Mouse (Mus musculus) stomach, embryonic 16.5 days (tissue): ENCODE data around the gene Emc3. TPM values are rescaled to one million over a fixed set of nuclear protein-coding genes. Genes with fewer than 3 reads are reported as not detected.

Experiments
- ATAC-seq: fragments of 200-750 bp; cut with Nextera tagmentation; 2 replicates; pipeline ENCODE4 v1.8.0; 2017; ENCODE audit warnings: moderate number of reproducible peaks, moderate TSS enrichment; ENCODE audit not compliant: insufficient read depth, low FRiP score
- H3K27ac ChIP-seq: fragments of 300-500 bp; sonication (generic); 2 replicates; pipeline ENCODE4 v1.5.1; 2014; ENCODE audit warnings: low read length
- H3K27me3 ChIP-seq: fragments of 300-500 bp; sonication (generic); 2 replicates; pipeline ENCODE4 v1.6.1; 2014; ENCODE audit warnings: low read length, control low read depth, mixed read lengths; ENCODE audit not compliant: control insufficient read depth, insufficient read depth
- H3K36me3 ChIP-seq: fragments of 300-500 bp; sonication (generic); 2 replicates; pipeline ENCODE4 v1.6.1; 2014; ENCODE audit warnings: low read length; ENCODE audit not compliant: control insufficient read depth, insufficient read depth
- H3K4me1 ChIP-seq: fragments of 300-500 bp; sonication (generic); 2 replicates; pipeline ENCODE4 v1.6.1; 2014; ENCODE audit warnings: low read length, control low read depth, mixed read lengths; ENCODE audit not compliant: control insufficient read depth, insufficient read depth
- H3K4me2 ChIP-seq: fragments of 300-500 bp; sonication (generic); 2 replicates; pipeline ENCODE4 v1.6.1; 2014; ENCODE audit warnings: low read depth, low read length, mixed read lengths
- H3K4me3 ChIP-seq: fragments of 300-500 bp; sonication (generic); replicated peaks from 2 replicates; pipeline ENCODE4 v1.5.1; 2014; ENCODE audit warnings: mild to moderate bottlenecking, low read length
- H3K9ac ChIP-seq: fragments of 300-500 bp; sonication (generic); 2 replicates; pipeline ENCODE4 v1.6.1; 2014; ENCODE audit warnings: low read length
- H3K9me3 ChIP-seq: fragments of 300-500 bp; sonication (generic); replicated peaks from 2 replicates; pipeline ENCODE4 v1.6.1; 2016; ENCODE audit warnings: low read length, control low read depth; ENCODE audit not compliant: control insufficient read depth
- WGBS: fragments of 180-500 bp; shearing (Covaris S2); extraction: QIAGEN DNeasy Blood & Tissue Kit; methylation state at CpG from one replicate; pipeline ENCODE4 v1.1.7; 2014; 5-methylcytosine and 5-hydroxymethylcytosine counted together
- polyA plus RNA-seq: library from polyadenylated mRNA; unstranded; fragments of >200 nt; fragmentation: Nextera tagmentation; extraction: Ambion mirVana; gene quantifications from 2 replicates; pipeline ENCODE4 v1.2.1, GENCODE M21; 2015

Gene Emc3
- polyA plus RNA-seq, 1 experiment from 2014 or later = 97.6 TPM

- no peaks in the 10 kb centered on the region for H3K9me3 ChIP-seq
- peaks cover 24% of the 10 kb centered on the region for H3K27me3 ChIP-seq
- WGBS = 69% methylated on average over 2 of the region's 2 CpGs
- no peak for ATAC-seq
- H3K36me3 ChIP-seq = no peaks in the 10 kb centered on the region
- no peak overlapping the region for H3K9ac ChIP-seq
- no peak overlapping the region for H3K4me3 ChIP-seq
- H3K27ac ChIP-seq = no peak overlapping the region
- no peak overlapping the region for H3K4me2 ChIP-seq
- no peaks in the 10 kb centered on the region for H3K4me1 ChIP-seq
Observed at GRCm38 (mm10) chr6:113502801-113503200, 28.7 kb downstream of the Emc3 start.

GRCm38 (mm10) chr6:113501388-113502084 lies 29.9 kb downstream of the Emc3 start, which contains the start of gene Prrt3:
Prrt3 (minus strand) TSS chr6:113501931.
- no peaks in the 10 kb centered on the region for H3K36me3 ChIP-seq
- H3K4me2 ChIP-seq = peak within 1 kb of the TSS; percentile 41
- no peaks in the 10 kb centered on the region for H3K9me3 ChIP-seq
- no peaks in the 10 kb centered on the region for H3K4me1 ChIP-seq
- H3K27me3 ChIP-seq = peaks cover 24% of the 10 kb centered on the region
- H3K27ac ChIP-seq = no peak within 1 kb of the TSS
- ATAC-seq = 0 out of 2 replicates have a peak, but pooled peaks have one; percentile 37
- 3% methylated on average over 32 of the region's 32 CpGs for WGBS
- H3K4me3 ChIP-seq = peak within 1 kb of the TSS; percentile 25
- H3K9ac ChIP-seq = peak within 1 kb of the TSS; percentile 48

- Histone ChIP-seq H3K9ac (no peak overlapping the region), H3K4me3 (no peak overlapping the region), H3K9me3 (no peaks in the 10 kb centered on the region), H3K4me1 (peaks cover 5% of the 10 kb centered on the region; the same call in 1 of the 2 replicates), H3K36me3 (no peaks in the 10 kb centered on the region), H3K27me3 (peaks cover 40% of the 10 kb centered on the region), H3K27ac (no peak overlapping the region), H3K4me2 (no peak overlapping the region)
- no peak for ATAC-seq
- WGBS = 71% methylated on average over 6 of the region's 6 CpGs
Observed at GRCm38 (mm10) chr6:113499346-113499745, 32.1 kb downstream of the Emc3 start.

GRCm38 (mm10) chr6:113495071-113495675 lies 36.3 kb downstream of the Emc3 start:
- Histone ChIP-seq H3K4me3 (peak overlapping the region; percentile 51), H3K9me3 (no peaks in the 10 kb centered on the region), H3K27me3 (peaks cover 23% of the 10 kb centered on the region), H3K4me2 (peak overlapping the region; percentile 77), H3K9ac (peak overlapping the region; percentile 75), H3K4me1 (peaks cover 7% of the 10 kb centered on the region; the same call in 1 of the 2 replicates), H3K27ac (no peak overlapping the region), H3K36me3 (peaks cover 4% of the 10 kb centered on the region; the same call in 1 of the 2 replicates)
- 40% methylated on average over 28 of the region's 28 CpGs for WGBS
- ATAC-seq = peak; percentile 19; the same call in 1 of the 2 replicates

- no peak overlapping the region for H3K27ac ChIP-seq
- under 1% methylated on average over 54 of the region's 54 CpGs for WGBS
- peaks cover 4% of the 10 kb centered on the region for H3K36me3 ChIP-seq
- ATAC-seq = peak; percentile 76
- H3K9me3 ChIP-seq = no peaks in the 10 kb centered on the region
- H3K4me3 ChIP-seq = peak overlapping the region; percentile 51
- peak overlapping the region; percentile 75 for H3K9ac ChIP-seq
- H3K27me3 ChIP-seq = peaks cover 16% of the 10 kb centered on the region
- peak overlapping the region; percentile 77 for H3K4me2 ChIP-seq
- H3K4me1 ChIP-seq = peaks cover 7% of the 10 kb centered on the region; the same call in 1 of the 2 replicates
Observed at GRCm38 (mm10) chr6:113494258-113494788, 37.1 kb downstream of the Emc3 start.

GRCm38 (mm10) chr6:113492101-113492864 lies 39.2 kb downstream of the Emc3 start:
- peaks cover 13% of the 10 kb centered on the region for H3K4me1 ChIP-seq
- H3K9me3 ChIP-seq = no peaks in the 10 kb centered on the region
- no peak for ATAC-seq
- 75% methylated on average over 24 of the region's 24 CpGs for WGBS
- H3K36me3 ChIP-seq = peaks cover 4% of the 10 kb centered on the region
- no peak overlapping the region for H3K27ac ChIP-seq
- no peak overlapping the region for H3K4me3 ChIP-seq
- peaks cover 16% of the 10 kb centered on the region for H3K27me3 ChIP-seq
- H3K9ac ChIP-seq = no peak overlapping the region
- H3K4me2 ChIP-seq = no peak overlapping the region

- H3K4me1 ChIP-seq = peaks cover 12% of the 10 kb centered on the region; the same call in 1 of the 2 replicates
- H3K36me3 ChIP-seq = peaks cover 4% of the 10 kb centered on the region
- H3K4me2 ChIP-seq = no peak overlapping the region
- no peaks in the 10 kb centered on the region for H3K9me3 ChIP-seq
- H3K27me3 ChIP-seq = no peaks in the 10 kb centered on the region
- no peak overlapping the region for H3K4me3 ChIP-seq
- no peak overlapping the region for H3K27ac ChIP-seq
- ATAC-seq = no peak
- H3K9ac ChIP-seq = no peak overlapping the region
- 90% methylated on average over 14 of the region's 14 CpGs for WGBS
Observed at GRCm38 (mm10) chr6:113489410-113489809, 42.0 kb downstream of the Emc3 start.

GRCm38 (mm10) chr6:113487125-113487576 lies 44.3 kb downstream of the Emc3 start:
- 47% methylated on average over 7 of the region's 7 CpGs for WGBS
- peaks cover 21% of the 10 kb centered on the region for H3K4me1 ChIP-seq
- no peaks in the 10 kb centered on the region for H3K9me3 ChIP-seq
- H3K4me3 ChIP-seq = no peak overlapping the region
- peak overlapping the region; percentile 48; the same call in 1 of the 2 replicates for H3K27ac ChIP-seq
- H3K4me2 ChIP-seq = no peak overlapping the region
- H3K36me3 ChIP-seq = peaks cover 4% of the 10 kb centered on the region
- no peak overlapping the region for H3K9ac ChIP-seq
- H3K27me3 ChIP-seq = 0 out of 2 replicates have a peak, but pooled peaks cover 6% of the 10 kb centered on the region
- ATAC-seq = no peak
